Mouse (Mus musculus): Measurements from ENCODE around the gene Gm28038. TPM values are rescaled to one million over a fixed set of nuclear protein-coding genes. Genes with fewer than 3 reads are reported as not detected.
A peak's percentile ranks its signal among the peaks of the same experiment; 100 is the strongest.

Gm28038 gene
- polyA plus RNA-seq, 1 experiment from 2014 or later = not detected

GRCm38 (mm10) chr2:30239777-30240176 is 41.1 kb upstream of the Gm28038 start:
- no peak for TF ChIP-seq CTCF (IDR thresholded peaks at IDR 0.05; ENCODE audit: low read depth)
- 30% methylated on average over 4 of the region's 4 CpGs for WGBS
- Histone ChIP-seq H3K4me1 (replicated peaks; ENCODE audit: control insufficient read depth, insufficient read depth, low read length) (peaks cover 10% of the 10 kb centered on the region), H3K36me3 (ENCODE audit: control insufficient read depth, insufficient read depth) (peaks cover 32% of the 10 kb centered on the region), H3K9ac (ENCODE audit: low read depth, low read length) (peak overlapping the region; percentile 37; the same call in 1 of the 2 replicates), H3K27ac (ENCODE audit: low read depth, low read length) (peak overlapping the region; percentile 93), H3K27me3 (replicated peaks; ENCODE audit: control insufficient read depth, insufficient read depth, low read length) (no peaks in the 10 kb centered on the region), H3K4me2 (replicated peaks; ENCODE audit: low read depth) (peak overlapping the region; percentile 78), H3K9me3 (ENCODE audit: control insufficient read depth) (no peaks in the 10 kb centered on the region), H3K4me3 (ENCODE audit: low read depth, low read length) (no peak overlapping the region)
- ATAC-seq = no peak

- Histone ChIP-seq H3K4me3 (ENCODE audit: low read depth, low read length) (no peak within 1 kb of the TSS), H3K4me2 (replicated peaks; ENCODE audit: low read depth) (peak within 1 kb of the TSS; percentile 78)
Measured at GRCm38 (mm10) chr2:30240267-30240666, 40.6 kb upstream of the Gm28038 start, which contains the start of gene Gm28035. Gm28035 (plus strand) TSS chr2:30240567.

GRCm38 (mm10) chr2:30242509-30242908 is 38.3 kb upstream of the Gm28038 start:
- no peaks in the 10 kb centered on the region for H3K27me3 ChIP-seq (replicated peaks; ENCODE audit: control insufficient read depth, insufficient read depth, low read length)
- H3K4me3 ChIP-seq (ENCODE audit: low read depth, low read length) = no peak overlapping the region
- H3K27ac ChIP-seq (ENCODE audit: low read depth, low read length) = peak overlapping the region; percentile 68
- H3K4me2 ChIP-seq (replicated peaks; ENCODE audit: low read depth) = no peak overlapping the region
- H3K9ac ChIP-seq (ENCODE audit: low read depth, low read length) = no peak overlapping the region
- H3K9me3 ChIP-seq (ENCODE audit: control insufficient read depth) = no peaks in the 10 kb centered on the region
- peaks cover 10% of the 10 kb centered on the region for H3K4me1 ChIP-seq (replicated peaks; ENCODE audit: control insufficient read depth, insufficient read depth, low read length)
- 46% methylated on average over 4 of the region's 4 CpGs for WGBS
- TF ChIP-seq CTCF (IDR thresholded peaks at IDR 0.05; ENCODE audit: low read depth) = no peak
- peaks cover 40% of the 10 kb centered on the region for H3K36me3 ChIP-seq (ENCODE audit: control insufficient read depth, insufficient read depth)
- ATAC-seq = peak; percentile 32

More at GRCm38 (mm10) chr2:30240267-30240666, 40.6 kb upstream of the Gm28038 start, which contains the start of gene Gm28035:
- peaks cover 10% of the 10 kb centered on the region for H3K4me1 ChIP-seq (replicated peaks; ENCODE audit: control insufficient read depth, insufficient read depth, low read length)
- no peaks in the 10 kb centered on the region for H3K27me3 ChIP-seq (replicated peaks; ENCODE audit: control insufficient read depth, insufficient read depth, low read length)
- peaks cover 32% of the 10 kb centered on the region for H3K36me3 ChIP-seq (ENCODE audit: control insufficient read depth, insufficient read depth)
- H3K9me3 ChIP-seq (ENCODE audit: control insufficient read depth) = no peaks in the 10 kb centered on the region
- no peak for ATAC-seq
- no peak for TF ChIP-seq CTCF (IDR thresholded peaks at IDR 0.05; ENCODE audit: low read depth)
- peak within 1 kb of the TSS; percentile 92 for H3K9ac ChIP-seq (ENCODE audit: low read depth, low read length)
- WGBS = 60% methylated on average over 2 of the region's 2 CpGs
- peak within 1 kb of the TSS; percentile 93 for H3K27ac ChIP-seq (ENCODE audit: low read depth, low read length)

- no peaks in the 10 kb centered on the region for H3K27me3 ChIP-seq (replicated peaks; ENCODE audit: control insufficient read depth, insufficient read depth, low read length)
- H3K9ac ChIP-seq (ENCODE audit: low read depth, low read length) = no peak overlapping the region
- no peaks in the 10 kb centered on the region for H3K9me3 ChIP-seq (ENCODE audit: control insufficient read depth)
- no peak overlapping the region for H3K4me3 ChIP-seq (ENCODE audit: low read depth, low read length)
- ATAC-seq = no peak
- no peak for TF ChIP-seq CTCF (IDR thresholded peaks at IDR 0.05; ENCODE audit: low read depth)
- no peak overlapping the region for H3K4me2 ChIP-seq (replicated peaks; ENCODE audit: low read depth)
- peaks cover 45% of the 10 kb centered on the region for H3K36me3 ChIP-seq (ENCODE audit: control insufficient read depth, insufficient read depth)
- peak overlapping the region; percentile 68; the same call in 1 of the 2 replicates for H3K27ac ChIP-seq (ENCODE audit: low read depth, low read length)
- 91% methylated on average over 4 of the region's 4 CpGs for WGBS
- H3K4me1 ChIP-seq (replicated peaks; ENCODE audit: control insufficient read depth, insufficient read depth, low read length) = peaks cover 10% of the 10 kb centered on the region
Measured at GRCm38 (mm10) chr2:30243391-30243790, 37.5 kb upstream of the Gm28038 start.

- H3K9me3 ChIP-seq (ENCODE audit: control insufficient read depth) = no peaks in the 10 kb centered on the region
- H3K9ac ChIP-seq (ENCODE audit: low read depth, low read length) = no peak overlapping the region
- peaks cover 56% of the 10 kb centered on the region for H3K36me3 ChIP-seq (ENCODE audit: control insufficient read depth, insufficient read depth)
- 39% methylated on average over 7 of the region's 7 CpGs for WGBS
- H3K27me3 ChIP-seq (replicated peaks; ENCODE audit: control insufficient read depth, insufficient read depth, low read length) = no peaks in the 10 kb centered on the region
- H3K4me2 ChIP-seq (replicated peaks; ENCODE audit: low read depth) = no peak overlapping the region
- H3K4me3 ChIP-seq (ENCODE audit: low read depth, low read length) = no peak overlapping the region
- no peak overlapping the region for H3K27ac ChIP-seq (ENCODE audit: low read depth, low read length)
- ATAC-seq = peak; percentile 3; the same call in 1 of the 2 replicates
- H3K4me1 ChIP-seq (replicated peaks; ENCODE audit: control insufficient read depth, insufficient read depth, low read length) = peaks cover 10% of the 10 kb centered on the region
- TF ChIP-seq CTCF (IDR thresholded peaks at IDR 0.05; ENCODE audit: low read depth) = no peak
Measured at GRCm38 (mm10) chr2:30244595-30245178, 36.2 kb upstream of the Gm28038 start.

- no peak for TF ChIP-seq CTCF (IDR thresholded peaks at IDR 0.05; ENCODE audit: low read depth)
- Histone ChIP-seq H3K4me1 (replicated peaks; ENCODE audit: control insufficient read depth, insufficient read depth, low read length) (peaks cover 11% of the 10 kb centered on the region), H3K9ac (ENCODE audit: low read depth, low read length) (no peak overlapping the region), H3K36me3 (ENCODE audit: control insufficient read depth, insufficient read depth) (peaks cover 46% of the 10 kb centered on the region), H3K27ac (ENCODE audit: low read depth, low read length) (no peak overlapping the region), H3K27me3 (replicated peaks; ENCODE audit: control insufficient read depth, insufficient read depth, low read length) (no peaks in the 10 kb centered on the region), H3K4me3 (ENCODE audit: low read depth, low read length) (no peak overlapping the region), H3K4me2 (replicated peaks; ENCODE audit: low read depth) (no peak overlapping the region), H3K9me3 (ENCODE audit: control insufficient read depth) (no peaks in the 10 kb centered on the region)
- no peak for ATAC-seq
- 88% methylated on average over 5 of the region's 5 CpGs for WGBS
Measured at GRCm38 (mm10) chr2:30247036-30247435, 33.8 kb upstream of the Gm28038 start.
